Mouse (Mus musculus) gastrocnemius, adult 18-20 months (tissue): ENCODE data around the gene Ccl22. TPM values are rescaled to one million over a fixed set of nuclear protein-coding genes. Genes with fewer than 3 reads are reported as not detected.
A peak's percentile ranks its signal among the peaks of the same experiment; 100 is the strongest.

ENCODE experiments used
- DNase-seq: peaks from one replicate; pipeline ENCODE4 v3.0.0; 2021; ENCODE audit warnings: low spot score
- long read RNA-seq, 2 experiments: library from polyadenylated mRNA; stranded (forward); transcript quantifications; one replicate each; pipeline ENCODE4 v2.0.0; 2021
- total RNA-seq, 2 experiments: library from RNA; stranded (reverse); gene quantifications; 2 replicates each; pipeline ENCODE4 v1.2.3; 2021

The Ccl22 gene
- total RNA-seq, result not detected
- long read RNA-seq, experiment 1, result 0 reads
- long read RNA-seq, experiment 2, result 0 reads

- DNase-seq, result no peak
These were observed at the start of gene Ccl22 for GRCm38 (mm10) chr8:94745476-94746184. TSS of gene Ccl22 (plus strand) at chr8:94745590.

GRCm38 (mm10) chr8:94695994-94696384 is 49.4 kb upstream of the Ccl22 start, which contains the start of gene Pllp:
TSS of gene Pllp (minus strand) at chr8:94696278.
- DNase-seq, result no peak

- DNase-seq, result no peak
These were observed 48.8 kb upstream of the Ccl22 start for GRCm38 (mm10) chr8:94696566-94696965.

GRCm38 (mm10) chr8:94697956-94698355 is 47.4 kb upstream of the Ccl22 start:
- no peak for DNase-seq

GRCm38 (mm10) chr8:94699366-94699765 is 46.0 kb upstream of the Ccl22 start:
- no peak for DNase-seq

GRCm38 (mm10) chr8:94700421-94700935 is 44.9 kb upstream of the Ccl22 start:
- DNase-seq, result no peak

GRCm38 (mm10) chr8:94702156-94702555 is 43.2 kb upstream of the Ccl22 start:
- no peak for DNase-seq

GRCm38 (mm10) chr8:94702844-94703813 is 42.3 kb upstream of the Ccl22 start:
- DNase-seq, result peak; percentile 77

GRCm38 (mm10) chr8:94703972-94704668 is 41.3 kb upstream of the Ccl22 start:
- DNase-seq, result peak; percentile 97

- DNase-seq, result no peak
These were observed 40.8 kb upstream of the Ccl22 start for GRCm38 (mm10) chr8:94704669-94704984.

GRCm38 (mm10) chr8:94705581-94706245 is 39.7 kb upstream of the Ccl22 start:
- no peak for DNase-seq

- no peak for DNase-seq
These were observed 38.5 kb upstream of the Ccl22 start for GRCm38 (mm10) chr8:94706732-94707395.

- DNase-seq, result no peak
These were observed 35.1 kb upstream of the Ccl22 start for GRCm38 (mm10) chr8:94710336-94710735.

GRCm38 (mm10) chr8:94711160-94711718 is 34.2 kb upstream of the Ccl22 start:
- no peak for DNase-seq

- DNase-seq, result no peak
These were observed 30.8 kb upstream of the Ccl22 start for GRCm38 (mm10) chr8:94714556-94714955.

GRCm38 (mm10) chr8:94715871-94716270 is 29.5 kb upstream of the Ccl22 start:
- no peak for DNase-seq

GRCm38 (mm10) chr8:94716841-94717240 is 28.5 kb upstream of the Ccl22 start:
- DNase-seq, result no peak

- no peak for DNase-seq
These were observed 19.4 kb upstream of the Ccl22 start for GRCm38 (mm10) chr8:94725998-94726397.

GRCm38 (mm10) chr8:94729301-94729700 is 16.1 kb upstream of the Ccl22 start:
- no peak for DNase-seq

GRCm38 (mm10) chr8:94733821-94734465 is 11.4 kb upstream of the Ccl22 start:
- no peak for DNase-seq
